Mouse (Mus musculus) embryonic facial prominence, embryonic 11.5 days (tissue): ENCODE data around the gene Rimbp2. TPM values are rescaled to one million over a fixed set of nuclear protein-coding genes. Genes with fewer than 3 reads are reported as not detected.
A peak's percentile ranks its signal among the peaks of the same experiment; 100 is the strongest.

ENCODE experiments used
- ATAC-seq: fragments of 200-750 bp; cut with Nextera tagmentation; replicated peaks from 2 replicates; pipeline ENCODE4 v1.8.0; 2017; ENCODE audit warnings: low read depth; ENCODE audit not compliant: insufficient number of reproducible peaks, low FRiP score, low TSS enrichment
- DNase-seq: peaks from one replicate; pipeline ENCODE4 v3.0.0-alpha.2; 2015; ENCODE audit warnings: low spot score
- H3K27ac ChIP-seq: fragments of 300-500 bp; sonication (generic); replicated peaks from 2 replicates; pipeline ENCODE4 v1.5.1; 2014; ENCODE audit warnings: mild to moderate bottlenecking, low read depth, low read length, control low read depth
- H3K27me3 ChIP-seq: fragments of 300-500 bp; sonication (generic); 2 replicates; pipeline ENCODE4 v1.6.1; 2014; ENCODE audit warnings: mild to moderate bottlenecking, low read length, moderate library complexity, mixed read lengths; ENCODE audit not compliant: control insufficient read depth, insufficient read depth
- H3K36me3 ChIP-seq: fragments of 300-500 bp; sonication (generic); replicated peaks from 2 replicates; pipeline ENCODE4 v1.6.1; 2014; ENCODE audit warnings: low read depth, mild to moderate bottlenecking, low read length, moderate library complexity, mixed read lengths; ENCODE audit not compliant: control insufficient read depth, insufficient read depth
- H3K4me1 ChIP-seq: fragments of 300-500 bp; sonication (generic); 2 replicates; pipeline ENCODE4 v1.6.1; 2014; ENCODE audit warnings: low read length, mixed read lengths; ENCODE audit not compliant: control insufficient read depth, insufficient read depth
- H3K4me2 ChIP-seq: fragments of 300-500 bp; sonication (generic); 2 replicates; pipeline ENCODE4 v1.6.1; 2014; ENCODE audit warnings: low read depth, mild to moderate bottlenecking, control low read depth, low read length, moderate library complexity
- H3K4me3 ChIP-seq: fragments of 300-500 bp; sonication (generic); 2 replicates; pipeline ENCODE4 v1.5.1; 2014; ENCODE audit warnings: low read depth, low read length, control low read depth
- H3K9ac ChIP-seq: fragments of 300-500 bp; sonication (generic); replicated peaks from 2 replicates; pipeline ENCODE4 v1.6.1; 2014; ENCODE audit warnings: mild to moderate bottlenecking, control low read depth, low read length
- H3K9me3 ChIP-seq: fragments of 300-500 bp; sonication (generic); replicated peaks from 2 replicates; pipeline ENCODE4 v1.6.1; 2016; ENCODE audit warnings: mild to moderate bottlenecking, low read length, inconsistent platforms, mixed read lengths; ENCODE audit not compliant: control insufficient read depth
- WGBS: fragments of 180-500 bp; shearing (Covaris S2); extraction: QIAGEN DNeasy Blood & Tissue Kit; methylation state at CpG from one replicate; pipeline ENCODE4 v1.1.7; 2014; 5-methylcytosine and 5-hydroxymethylcytosine counted together
- polyA plus RNA-seq: library from polyadenylated mRNA; unstranded; fragments of >200 nt; fragmentation: Nextera tagmentation; extraction: Ambion mirVana; gene quantifications from 2 replicates; pipeline ENCODE4 v1.2.1, GENCODE M21; 2014

Gene Rimbp2
- polyA plus RNA-seq, 1 experiment from 2014 or later = 0.69 TPM

DNA sequence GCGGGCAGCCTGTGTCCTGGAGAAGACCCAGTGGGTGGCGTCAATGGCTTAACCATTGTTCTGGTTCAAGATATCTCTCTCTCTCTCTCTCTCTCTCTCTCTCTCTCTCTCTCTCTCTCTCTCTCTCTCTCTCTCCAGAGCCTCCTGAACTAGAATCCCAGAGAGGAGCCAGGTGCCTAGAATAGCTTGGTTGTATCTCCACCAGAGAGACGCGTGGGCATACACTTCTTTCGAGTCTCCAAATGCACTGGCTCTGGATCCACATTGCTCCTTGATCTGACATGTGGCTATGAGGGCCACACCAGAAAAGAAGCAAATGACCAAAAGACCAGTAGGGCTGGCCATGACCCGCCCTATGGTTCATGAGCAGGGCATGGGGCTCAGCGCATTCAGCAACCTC is 116.2 kb downstream of the Rimbp2 start:
- H3K4me2 ChIP-seq = no peak overlapping the region
- 90% methylated on average over 7 of the region's 7 CpGs for WGBS
- no peak overlapping the region for H3K27ac ChIP-seq
- H3K9me3 ChIP-seq = no peaks in the 10 kb centered on the region
- H3K27me3 ChIP-seq = no peaks in the 10 kb centered on the region
- ATAC-seq = no peak
- H3K4me1 ChIP-seq = no peaks in the 10 kb centered on the region
- H3K36me3 ChIP-seq = no peaks in the 10 kb centered on the region
- H3K9ac ChIP-seq = no peak overlapping the region
- DNase-seq = no peak
- no peak overlapping the region for H3K4me3 ChIP-seq

DNA sequence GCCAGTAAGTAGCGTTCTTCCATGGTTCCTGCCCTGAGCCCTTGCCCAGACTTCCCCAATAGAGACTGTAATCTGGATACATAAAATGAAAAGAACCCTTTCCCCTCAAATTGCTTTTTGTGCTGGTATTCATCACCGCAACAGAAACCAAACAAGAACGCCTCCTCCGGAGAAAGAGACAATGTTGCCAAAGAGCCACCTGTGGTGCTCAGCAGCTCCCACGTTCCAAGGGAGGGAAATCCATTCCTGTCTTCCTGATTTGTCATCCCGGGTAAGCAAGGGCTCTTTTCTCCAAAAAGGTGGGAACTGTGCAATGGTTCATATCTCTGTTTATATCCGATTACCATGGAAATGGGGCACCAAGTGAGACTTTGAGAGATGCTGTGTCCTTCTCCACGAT is 119.2 kb downstream of the Rimbp2 start:
- WGBS = 72% methylated on average over 8 of the region's 8 CpGs
- ATAC-seq = no peak
- no peak overlapping the region for H3K4me3 ChIP-seq
- no peaks in the 10 kb centered on the region for H3K4me1 ChIP-seq
- H3K27me3 ChIP-seq = no peaks in the 10 kb centered on the region
- DNase-seq = no peak
- H3K9me3 ChIP-seq = no peaks in the 10 kb centered on the region
- no peak overlapping the region for H3K27ac ChIP-seq
- no peak overlapping the region for H3K4me2 ChIP-seq
- H3K36me3 ChIP-seq = no peaks in the 10 kb centered on the region
- no peak overlapping the region for H3K9ac ChIP-seq

DNA sequence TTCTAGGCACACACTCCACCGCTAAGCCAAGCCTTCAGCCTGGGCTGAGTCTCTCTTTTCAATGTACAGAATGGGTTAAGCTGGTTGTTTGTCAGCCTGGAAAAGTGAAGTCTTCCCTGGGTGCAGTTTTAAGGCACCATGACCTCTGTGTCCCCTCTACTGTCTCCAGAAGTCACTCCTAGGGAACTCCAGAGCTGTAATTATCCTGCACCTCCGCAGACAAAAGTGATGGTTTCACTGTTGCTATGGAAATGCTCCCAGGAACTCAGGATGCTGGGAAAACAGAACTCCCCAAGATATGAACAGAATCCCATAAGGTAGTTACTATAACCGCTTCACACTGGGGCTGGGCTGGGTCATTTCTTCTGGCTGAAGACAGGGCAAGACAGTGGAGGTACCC is 130.4 kb downstream of the Rimbp2 start:
- no peaks in the 10 kb centered on the region for H3K9me3 ChIP-seq
- 77% methylated on average over 3 of the region's 3 CpGs for WGBS

DNA sequence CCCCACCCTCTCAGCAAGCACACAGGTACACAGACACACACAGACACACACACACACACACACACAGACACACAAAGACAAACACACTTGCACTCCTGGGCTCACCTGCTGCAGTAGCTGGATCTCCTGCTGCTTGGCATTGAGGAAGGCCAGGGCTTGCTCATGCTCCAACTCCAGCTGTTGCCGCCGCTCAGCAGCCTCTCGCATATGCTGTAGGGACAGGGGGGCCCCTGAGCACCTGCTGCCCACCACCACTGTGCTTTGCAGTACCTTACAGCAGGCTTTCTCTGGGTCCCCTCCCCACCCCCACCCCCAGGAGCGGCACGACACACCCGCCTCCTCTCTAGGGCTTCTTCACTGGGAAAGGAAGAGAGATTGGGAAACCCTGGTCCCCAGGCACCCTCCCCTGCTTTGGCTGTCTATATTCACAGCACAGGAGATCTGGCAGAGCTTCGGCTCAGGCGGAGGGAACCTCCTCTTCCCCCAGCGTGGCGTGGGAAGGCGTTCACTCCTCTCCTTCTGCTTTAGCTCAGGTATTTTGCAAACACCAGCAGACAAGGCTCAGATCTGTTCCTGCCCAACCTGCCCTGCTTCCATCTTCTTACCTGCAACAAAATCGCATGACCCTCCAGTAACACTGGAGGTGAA is 133.5 kb downstream of the Rimbp2 start:
- ATAC-seq = no peak
- no peaks in the 10 kb centered on the region for H3K4me1 ChIP-seq
- 51% methylated on average over 12 of the region's 12 CpGs for WGBS

More for the DNA sequence above, 130.4 kb downstream of the Rimbp2 start:
- ATAC-seq (no peak), DNase-seq (no peak)
- H3K36me3 ChIP-seq = no peaks in the 10 kb centered on the region
- no peak overlapping the region for H3K9ac ChIP-seq
- no peak overlapping the region for H3K4me2 ChIP-seq
- no peak overlapping the region for H3K27ac ChIP-seq
- H3K4me3 ChIP-seq = no peak overlapping the region
- no peaks in the 10 kb centered on the region for H3K4me1 ChIP-seq
- H3K27me3 ChIP-seq = no peaks in the 10 kb centered on the region

DNA sequence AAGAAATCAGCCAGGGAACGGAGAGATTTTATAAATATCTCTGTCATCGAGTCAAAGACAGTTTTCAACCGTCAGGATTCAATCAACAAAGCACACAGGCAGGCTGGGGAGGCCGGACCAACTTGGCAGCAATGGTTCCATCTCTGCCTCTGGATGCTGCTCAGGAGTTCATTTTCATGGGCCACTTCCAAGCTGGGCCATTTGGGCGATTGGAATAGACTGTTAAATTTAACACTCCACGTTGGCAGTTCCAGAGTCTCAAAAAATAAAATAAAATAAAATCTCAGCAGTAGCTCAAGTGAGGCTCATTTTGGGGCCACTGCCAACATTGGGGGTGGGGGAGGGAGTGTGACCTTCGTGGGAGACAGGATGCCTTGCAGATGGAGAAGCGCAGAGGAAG is 137.7 kb downstream of the Rimbp2 start:
- DNase-seq (no peak), ATAC-seq (no peak)
- Histone ChIP-seq H3K4me1 (no peaks in the 10 kb centered on the region), H3K27me3 (no peaks in the 10 kb centered on the region), H3K4me3 (no peak overlapping the region), H3K4me2 (no peak overlapping the region), H3K9me3 (no peaks in the 10 kb centered on the region), H3K9ac (no peak overlapping the region), H3K27ac (no peak overlapping the region), H3K36me3 (no peaks in the 10 kb centered on the region)
- WGBS = 77% methylated on average over 8 of the region's 8 CpGs

More for the DNA sequence above, 133.5 kb downstream of the Rimbp2 start:
- no peak overlapping the region for H3K27ac ChIP-seq
- no peak for DNase-seq
- no peak overlapping the region for H3K4me3 ChIP-seq
- no peaks in the 10 kb centered on the region for H3K36me3 ChIP-seq
- no peaks in the 10 kb centered on the region for H3K27me3 ChIP-seq
- H3K9ac ChIP-seq = no peak overlapping the region
- H3K9me3 ChIP-seq = no peaks in the 10 kb centered on the region
- no peak overlapping the region for H3K4me2 ChIP-seq

DNA sequence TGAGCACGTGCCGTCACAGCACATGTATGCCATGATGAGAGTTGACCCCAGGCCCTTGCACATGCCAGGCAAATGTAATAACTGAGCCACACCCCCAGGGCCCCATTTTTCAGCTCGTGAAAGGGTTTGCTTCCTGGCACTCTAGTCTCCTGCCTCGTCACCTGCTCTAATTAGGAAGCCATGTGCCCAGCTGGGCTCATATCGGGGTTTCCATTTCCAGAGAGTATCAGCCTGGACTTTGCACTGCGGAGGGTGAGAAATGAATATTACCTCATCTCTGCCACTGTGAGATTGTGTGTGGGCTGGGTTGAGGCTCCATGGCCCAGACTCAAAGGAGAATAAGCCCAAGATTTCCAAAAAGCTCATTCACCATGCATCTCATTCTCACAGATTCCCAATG is 138.2 kb downstream of the Rimbp2 start:
- DNase-seq (no peak), ATAC-seq (no peak)
- H3K27ac ChIP-seq = no peak overlapping the region
- H3K4me3 ChIP-seq = no peak overlapping the region
- H3K4me1 ChIP-seq = no peaks in the 10 kb centered on the region
- H3K27me3 ChIP-seq = no peaks in the 10 kb centered on the region
- no peak overlapping the region for H3K4me2 ChIP-seq
- H3K9me3 ChIP-seq = no peaks in the 10 kb centered on the region
- no peak overlapping the region for H3K9ac ChIP-seq
- 72% methylated on average over 6 of the region's 6 CpGs for WGBS
- H3K36me3 ChIP-seq = no peaks in the 10 kb centered on the region

DNA sequence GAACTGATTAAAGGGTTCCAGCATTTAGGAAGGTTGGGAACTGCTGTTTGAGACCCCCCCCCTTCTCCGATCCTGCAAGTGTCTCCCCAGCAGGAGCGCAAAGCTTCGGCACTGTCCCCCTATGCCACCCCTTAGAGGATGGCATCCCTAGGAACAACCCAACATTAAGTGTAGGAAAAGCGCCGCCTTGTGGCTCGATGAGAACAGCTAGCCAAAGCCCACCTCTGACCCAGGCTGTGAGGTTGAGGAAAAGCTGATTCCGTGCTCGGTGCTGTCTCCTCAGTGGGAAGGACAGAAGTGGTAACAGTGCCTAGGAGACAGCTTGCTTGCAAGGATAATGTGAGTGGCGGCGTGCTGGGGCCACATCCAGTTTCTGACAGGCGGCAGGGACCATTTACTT is 140.2 kb downstream of the Rimbp2 start:
- 26% methylated on average over 11 of the region's 11 CpGs for WGBS

DNA sequence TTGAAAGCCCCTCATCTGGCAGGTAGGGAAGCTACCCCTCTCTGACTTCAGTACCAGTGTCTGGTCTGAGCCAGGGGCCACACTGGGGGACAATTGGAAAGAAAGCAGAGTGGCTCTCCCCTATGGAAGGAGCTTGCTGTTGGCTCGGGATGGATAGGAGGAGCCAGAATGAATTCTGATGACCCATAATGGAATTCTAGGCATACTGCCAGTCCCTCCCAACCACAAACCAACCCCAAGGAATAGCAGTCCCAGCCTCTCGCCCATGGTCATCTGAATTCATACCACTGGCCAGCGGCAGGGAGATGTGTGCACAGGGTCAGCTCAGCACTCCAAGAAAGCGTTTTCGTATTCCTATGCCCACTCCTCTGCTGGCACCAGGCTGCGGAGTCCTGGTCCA is 141.9 kb downstream of the Rimbp2 start:
- no peaks in the 10 kb centered on the region for H3K9me3 ChIP-seq
- no peaks in the 10 kb centered on the region for H3K4me1 ChIP-seq
- no peak overlapping the region for H3K4me3 ChIP-seq
- DNase-seq = no peak
- no peaks in the 10 kb centered on the region for H3K36me3 ChIP-seq
- 84% methylated on average over 6 of the region's 6 CpGs for WGBS
- H3K27ac ChIP-seq = no peak overlapping the region
- no peaks in the 10 kb centered on the region; the same call in 1 of the 2 replicates for H3K27me3 ChIP-seq
- H3K9ac ChIP-seq = no peak overlapping the region
- no peak for ATAC-seq
- no peak overlapping the region for H3K4me2 ChIP-seq

More for the DNA sequence above, 140.2 kb downstream of the Rimbp2 start:
- Histone ChIP-seq H3K4me3 (no peak overlapping the region), H3K36me3 (no peaks in the 10 kb centered on the region), H3K9ac (no peak overlapping the region), H3K4me2 (no peak overlapping the region), H3K4me1 (no peaks in the 10 kb centered on the region), H3K27me3 (no peaks in the 10 kb centered on the region; the same call in 1 of the 2 replicates), H3K9me3 (no peaks in the 10 kb centered on the region), H3K27ac (no peak overlapping the region)
- ATAC-seq (0 out of 2 replicates have a peak, but pooled peaks have one; percentile 30), DNase-seq (peak; percentile 49)
